14 mouse cellular contexts compared by ENCODE assay signal in genomic region chr9:74864471-74864870, GRCm38 (mm10). TPM values are rescaled to one million over a fixed set of nuclear protein-coding genes. Genes with fewer than 3 reads are reported as not detected.
A peak's percentile ranks its signal among the peaks of the same experiment; 100 is the strongest.
DNase-seq lines count a peak whose midpoint lies in the region; ATAC-seq lines count a peak whose summit lies in the region.
"Had no signal": no experiment of that assay in that cellular context is flagged by ENCODE, and none has a peak within 500 bp of the region (broad histone marks: within the 10 kb centered on the region; RNA-seq: fewer than 3 reads in every experiment).

No protein-coding gene starts in this region.

- no peaks in the 10 kb centered on the region for H3K36me3 ChIP-seq in heart, embryonic 10.5 days
- no peaks in the 10 kb centered on the region for H3K36me3 ChIP-seq in forebrain, embryonic 14.5 days (ENCODE audit: control insufficient read depth, insufficient read depth, low read length)
- H3K36me3 ChIP-seq in liver, embryonic 12.5 days = no peaks in the 10 kb centered on the region
- H3K36me3 ChIP-seq in midbrain, embryonic 16.5 days (ENCODE audit: control insufficient read depth, insufficient read depth, low read length) = no peaks in the 10 kb centered on the region
- H3K36me3 ChIP-seq: embryonic facial prominence, embryonic 13.5 days had no signal

- no peak overlapping the region for H3K27ac ChIP-seq in heart, embryonic 10.5 days
- H3K27ac ChIP-seq in forebrain, embryonic 14.5 days (ENCODE audit: low read depth, low read length) = no peak overlapping the region
- no peak overlapping the region for H3K27ac ChIP-seq in liver, embryonic 12.5 days
- H3K27ac ChIP-seq in midbrain, embryonic 16.5 days (ENCODE audit: low read length) = peak overlapping the region; percentile 38
- H3K27ac ChIP-seq: embryonic facial prominence, embryonic 13.5 days; kidney, postnatal 0 days had no signal

- no peak for DNase-seq in heart, embryonic 10.5 days (ENCODE audit: low spot score)
- no peak for DNase-seq in heart, adult 9 months (ENCODE audit: low spot score in 2 of 2)
- DNase-seq in forebrain, embryonic 14.5 days (ENCODE audit: low spot score) = no peak
- no peak for DNase-seq in right cerebral cortex, adult 18-20 months
- no peak for DNase-seq in lung, postnatal 36 days
- DNase-seq in frontal cortex, postnatal 36 days (ENCODE audit: low spot score in 2 of 2) = no peak
- DNase-seq: cerebellum, adult 9-10 months; heart, adult 18-20 months; lung, adult 2 months; thymus, postnatal 36 days had no signal

- H3K9me3 ChIP-seq in heart, embryonic 10.5 days = no peaks in the 10 kb centered on the region
- H3K9me3 ChIP-seq in forebrain, embryonic 14.5 days (replicated peaks; ENCODE audit: control insufficient read depth, low read length) = no peaks in the 10 kb centered on the region
- no peaks in the 10 kb centered on the region for H3K9me3 ChIP-seq in liver, embryonic 12.5 days (replicated peaks)
- H3K9me3 ChIP-seq in midbrain, embryonic 16.5 days (replicated peaks; ENCODE audit: control insufficient read depth, low read length, poor library complexity, severe bottlenecking) = no peaks in the 10 kb centered on the region
- H3K9me3 ChIP-seq: embryonic facial prominence, embryonic 13.5 days had no signal

- peaks cover 99% of the 10 kb centered on the region for H3K27me3 ChIP-seq in heart, embryonic 10.5 days (ENCODE audit: insufficient read depth, poor library complexity, severe bottlenecking)
- H3K27me3 ChIP-seq in forebrain, embryonic 14.5 days (replicated peaks; ENCODE audit: control insufficient read depth, insufficient read depth, low read length) = peaks cover 97% of the 10 kb centered on the region
- peaks cover 97% of the 10 kb centered on the region for H3K27me3 ChIP-seq in liver, embryonic 12.5 days (replicated peaks)
- H3K27me3 ChIP-seq in midbrain, embryonic 16.5 days (ENCODE audit: control insufficient read depth, insufficient read depth, low read depth, low read length) = peaks cover 30% of the 10 kb centered on the region

- peaks cover 26% of the 10 kb centered on the region for H3K4me1 ChIP-seq in heart, embryonic 10.5 days
- peaks cover 9% of the 10 kb centered on the region for H3K4me1 ChIP-seq in forebrain, embryonic 14.5 days (ENCODE audit: control insufficient read depth, insufficient read depth, low read length)
- peaks cover 5% of the 10 kb centered on the region for H3K4me1 ChIP-seq in liver, embryonic 12.5 days
- H3K4me1 ChIP-seq in midbrain, embryonic 16.5 days (ENCODE audit: control insufficient read depth, insufficient read depth, low read length) = peaks cover 36% of the 10 kb centered on the region

- peak overlapping the region; percentile 63; the same call in 1 of the 2 replicates for H3K4me3 ChIP-seq in heart, embryonic 10.5 days
- no peak overlapping the region for H3K4me3 ChIP-seq in forebrain, embryonic 14.5 days (ENCODE audit: low read depth, low read length)
- peak overlapping the region; percentile 48 for H3K4me3 ChIP-seq in liver, embryonic 12.5 days
- peak overlapping the region; percentile 51 for H3K4me3 ChIP-seq in midbrain, embryonic 16.5 days (ENCODE audit: low read depth, low read length)
- H3K4me3 ChIP-seq: embryonic facial prominence, embryonic 13.5 days had no signal

- ATAC-seq in forebrain, embryonic 14.5 days = no peak
- no peak for ATAC-seq in liver, embryonic 12.5 days
- no peak for ATAC-seq in midbrain, embryonic 16.5 days

- peak overlapping the region; percentile 94; the same call in 1 of the 2 replicates for H3K4me2 ChIP-seq in forebrain, embryonic 14.5 days (ENCODE audit: low read length)
- peak overlapping the region; percentile 68 for H3K4me2 ChIP-seq in liver, embryonic 12.5 days
- H3K4me2 ChIP-seq in midbrain, embryonic 16.5 days (ENCODE audit: low read length) = peak overlapping the region; percentile 93

- H3K9ac ChIP-seq in forebrain, embryonic 14.5 days (ENCODE audit: low read length) = no peak overlapping the region
- H3K9ac ChIP-seq in liver, embryonic 12.5 days = no peak overlapping the region
- 0 out of 2 replicates have a peak overlapping the region, but pooled peaks have one; percentile 25 for H3K9ac ChIP-seq in midbrain, embryonic 16.5 days (ENCODE audit: low read depth, low read length)
- H3K9ac ChIP-seq: embryonic facial prominence, embryonic 13.5 days had no signal

- WGBS in heart, embryonic 10.5 days = 6% methylated on average over 14 of the region's 14 CpGs
- 1% methylated on average over 14 of the region's 14 CpGs for WGBS in forebrain, embryonic 14.5 days
- WGBS in liver, embryonic 12.5 days (ENCODE audit: insufficient replicate concordance) = 6% methylated on average over 14 of the region's 14 CpGs
- 3% methylated on average over 14 of the region's 14 CpGs for WGBS in midbrain, embryonic 16.5 days

RNA-seq across cellular contexts. Expression of gene Onecut1, which starts 2.8 kb away (rescaled TPM):
- polyA plus RNA-seq in heart, embryonic 10.5 days (2016; fragmentation: Nextera tagmentation; extraction: Ambion mirVana) = 0.10 and 1.9 TPM in 2 replicates
- 0.55 and 1.1 TPM in 2 replicates for polyA plus RNA-seq in forebrain, embryonic 14.5 days (2014; fragmentation: Nextera tagmentation; extraction: Ambion mirVana)
- polyA plus RNA-seq in liver, embryonic 12.5 days (2016; fragmentation: Nextera tagmentation; extraction: Ambion mirVana) = 2.1 and 2.6 TPM in 2 replicates
- polyA plus RNA-seq in midbrain, embryonic 16.5 days (2015; fragmentation: Nextera tagmentation; extraction: Ambion mirVana) = 5.8 and 6.1 TPM in 2 replicates
- polyA plus RNA-seq: embryonic facial prominence, embryonic 13.5 days; kidney, postnatal 0 days; lung, adult 2 months had no signal
